Mouse (Mus musculus) forebrain, embryonic 10.5 days (tissue): ENCODE results near the gene 4930564D02Rik. TPM values are rescaled to one million over a fixed set of nuclear protein-coding genes. Genes with fewer than 3 reads are reported as not detected.

Experiments used
- DNase-seq: peaks from one replicate; pipeline ENCODE4 v3.0.0-alpha.2; 2017; ENCODE audit warnings: low spot score; ENCODE audit errors: extremely low spot score
- H3K27ac ChIP-seq: fragments of 300-500 bp; sonication (generic); 2 replicates; pipeline ENCODE4 v1.5.1; 2016; ENCODE audit warnings: mild to moderate bottlenecking
- H3K27me3 ChIP-seq: fragments of 300-500 bp; sonication (generic); 2 replicates; pipeline ENCODE4 v1.6.1; 2016; ENCODE audit warnings: mild to moderate bottlenecking; ENCODE audit not compliant: poor library complexity, severe bottlenecking
- H3K36me3 ChIP-seq: fragments of 300-500 bp; sonication (generic); replicated peaks from 2 replicates; pipeline ENCODE4 v1.6.1; 2016; ENCODE audit warnings: mild to moderate bottlenecking, moderate library complexity
- H3K4me1 ChIP-seq: fragments of 300-500 bp; sonication (generic); 2 replicates; pipeline ENCODE4 v1.6.1; 2016
- H3K4me3 ChIP-seq: fragments of 300-500 bp; sonication (generic); 2 replicates; pipeline ENCODE4 v1.5.1; 2016; ENCODE audit warnings: mild to moderate bottlenecking, moderate library complexity
- H3K9me3 ChIP-seq: fragments of 300-500 bp; sonication (generic); 2 replicates; pipeline ENCODE4 v1.6.1; 2016; ENCODE audit warnings: mild to moderate bottlenecking, moderate library complexity
- WGBS: fragments of 180-500 bp; shearing (Covaris S2); methylation state at CpG from one replicate; pipeline ENCODE4 v1.1.7; 2016; 5-methylcytosine and 5-hydroxymethylcytosine counted together
- polyA plus RNA-seq: library from polyadenylated mRNA; unstranded; fragments of >200 nt; fragmentation: Nextera tagmentation; extraction: Ambion mirVana; gene quantifications from 2 replicates; pipeline ENCODE4 v1.2.1, GENCODE M21; 2016

The 4930564D02Rik gene
- not detected in 2 replicates for polyA plus RNA-seq

GRCm38 (mm10) chr3:105066544-105066943 is at the start of gene 4930564D02Rik:
TSS of gene 4930564D02Rik (plus strand) at chr3:105066844.
- H3K27me3 ChIP-seq = no peaks in the 10 kb centered on the region
- WGBS = 88% methylated on average over 10 of the region's 10 CpGs
- H3K27ac ChIP-seq = no peak within 1 kb of the TSS
- no peak within 1 kb of the TSS for H3K4me3 ChIP-seq
- DNase-seq = no peak
- peaks cover 3% of the 10 kb centered on the region; the same call in 1 of the 2 replicates for H3K4me1 ChIP-seq
- H3K9me3 ChIP-seq = no peaks in the 10 kb centered on the region
- no peaks in the 10 kb centered on the region for H3K36me3 ChIP-seq

- H3K36me3 ChIP-seq = peaks cover 31% of the 10 kb centered on the region
- WGBS = 89% methylated on average over 8 of the region's 8 CpGs
Measured at GRCm38 (mm10) chr3:105017314-105017713, 49.3 kb upstream of the 4930564D02Rik start.

GRCm38 (mm10) chr3:105018085-105018782 is 48.4 kb upstream of the 4930564D02Rik start:
- H3K36me3 ChIP-seq = peaks cover 38% of the 10 kb centered on the region

More at GRCm38 (mm10) chr3:105017314-105017713, 49.3 kb upstream of the 4930564D02Rik start:
- Histone ChIP-seq H3K4me3 (no peak overlapping the region), H3K27ac (no peak overlapping the region), H3K4me1 (peaks cover 18% of the 10 kb centered on the region), H3K9me3 (no peaks in the 10 kb centered on the region), H3K27me3 (no peaks in the 10 kb centered on the region)
- DNase-seq = no peak

GRCm38 (mm10) chr3:105018783-105019105 is 47.9 kb upstream of the 4930564D02Rik start:
- Histone ChIP-seq H3K27ac (no peak overlapping the region), H3K4me1 (peaks cover 18% of the 10 kb centered on the region), H3K36me3 (peaks cover 38% of the 10 kb centered on the region), H3K4me3 (no peak overlapping the region), H3K9me3 (no peaks in the 10 kb centered on the region), H3K27me3 (no peaks in the 10 kb centered on the region)
- DNase-seq = no peak
- 95% methylated on average over 6 of the region's 6 CpGs for WGBS

More at GRCm38 (mm10) chr3:105018085-105018782, 48.4 kb upstream of the 4930564D02Rik start:
- DNase-seq = no peak
- H3K27me3 ChIP-seq = no peaks in the 10 kb centered on the region
- peaks cover 18% of the 10 kb centered on the region for H3K4me1 ChIP-seq
- no peaks in the 10 kb centered on the region for H3K9me3 ChIP-seq
- 87% methylated on average over 10 of the region's 10 CpGs for WGBS
- no peak overlapping the region for H3K27ac ChIP-seq
- no peak overlapping the region for H3K4me3 ChIP-seq

GRCm38 (mm10) chr3:105019826-105020692 is 46.6 kb upstream of the 4930564D02Rik start:
- 65% methylated on average over 12 of the region's 12 CpGs for WGBS
- H3K4me1 ChIP-seq = peaks cover 18% of the 10 kb centered on the region
- DNase-seq = no peak
- H3K27ac ChIP-seq = 0 out of 2 replicates have a peak overlapping the region, but pooled peaks have one; percentile 11
- peaks cover 43% of the 10 kb centered on the region for H3K36me3 ChIP-seq
- no peaks in the 10 kb centered on the region for H3K9me3 ChIP-seq
- no peak overlapping the region for H3K4me3 ChIP-seq
- no peaks in the 10 kb centered on the region for H3K27me3 ChIP-seq

- no peaks in the 10 kb centered on the region for H3K9me3 ChIP-seq
- H3K27me3 ChIP-seq = no peaks in the 10 kb centered on the region
- H3K4me3 ChIP-seq = no peak overlapping the region
- H3K36me3 ChIP-seq = peaks cover 51% of the 10 kb centered on the region
- no peak overlapping the region for H3K27ac ChIP-seq
- H3K4me1 ChIP-seq = peaks cover 6% of the 10 kb centered on the region
- no peak for DNase-seq
- 93% methylated on average over 10 of the region's 10 CpGs for WGBS
Measured at GRCm38 (mm10) chr3:105023371-105024005, 43.2 kb upstream of the 4930564D02Rik start.

GRCm38 (mm10) chr3:105036281-105036847 is 30.3 kb upstream of the 4930564D02Rik start:
- no peak for DNase-seq
- H3K4me1 ChIP-seq = no peaks in the 10 kb centered on the region; the same call in 1 of the 2 replicates
- no peaks in the 10 kb centered on the region for H3K27me3 ChIP-seq
- 91% methylated on average over 10 of the region's 10 CpGs for WGBS
- no peak overlapping the region for H3K4me3 ChIP-seq
- peaks cover 83% of the 10 kb centered on the region for H3K36me3 ChIP-seq
- H3K9me3 ChIP-seq = no peaks in the 10 kb centered on the region; the same call in 1 of the 2 replicates
- no peak overlapping the region for H3K27ac ChIP-seq

GRCm38 (mm10) chr3:105037240-105037770 is 29.3 kb upstream of the 4930564D02Rik start:
- WGBS = 92% methylated on average over 6 of the region's 6 CpGs
- H3K36me3 ChIP-seq = peaks cover 74% of the 10 kb centered on the region

GRCm38 (mm10) chr3:105040002-105040401 is 26.6 kb upstream of the 4930564D02Rik start:
- H3K4me1 ChIP-seq = peaks cover 9% of the 10 kb centered on the region
- no peaks in the 10 kb centered on the region for H3K9me3 ChIP-seq
- H3K36me3 ChIP-seq = peaks cover 48% of the 10 kb centered on the region
- H3K27me3 ChIP-seq = no peaks in the 10 kb centered on the region
- no peak overlapping the region for H3K4me3 ChIP-seq
- DNase-seq = no peak
- WGBS = 73% methylated on average over 8 of the region's 8 CpGs
- no peak overlapping the region for H3K27ac ChIP-seq

More at GRCm38 (mm10) chr3:105037240-105037770, 29.3 kb upstream of the 4930564D02Rik start:
- H3K4me1 ChIP-seq = no peaks in the 10 kb centered on the region; the same call in 1 of the 2 replicates
- H3K4me3 ChIP-seq = no peak overlapping the region
- no peaks in the 10 kb centered on the region for H3K9me3 ChIP-seq
- no peak overlapping the region for H3K27ac ChIP-seq
- H3K27me3 ChIP-seq = no peaks in the 10 kb centered on the region
- no peak for DNase-seq

- Histone ChIP-seq H3K9me3 (no peaks in the 10 kb centered on the region), H3K4me3 (no peak overlapping the region), H3K27me3 (no peaks in the 10 kb centered on the region), H3K4me1 (peaks cover 12% of the 10 kb centered on the region), H3K36me3 (peaks cover 41% of the 10 kb centered on the region), H3K27ac (no peak overlapping the region)
- 96% methylated on average over 9 of the region's 9 CpGs for WGBS
- DNase-seq = no peak
Measured at GRCm38 (mm10) chr3:105040983-105041625, 25.5 kb upstream of the 4930564D02Rik start.

GRCm38 (mm10) chr3:105043746-105044145 is 22.9 kb upstream of the 4930564D02Rik start:
- DNase-seq = no peak
- Histone ChIP-seq H3K36me3 (peaks cover 20% of the 10 kb centered on the region), H3K4me1 (peaks cover 16% of the 10 kb centered on the region), H3K4me3 (no peak overlapping the region), H3K27me3 (no peaks in the 10 kb centered on the region), H3K27ac (no peak overlapping the region), H3K9me3 (no peaks in the 10 kb centered on the region)
- 93% methylated on average over 5 of the region's 5 CpGs for WGBS

GRCm38 (mm10) chr3:105046870-105047269 is 19.8 kb upstream of the 4930564D02Rik start:
- DNase-seq = no peak
- H3K4me1 ChIP-seq = peaks cover 31% of the 10 kb centered on the region
- H3K9me3 ChIP-seq = no peaks in the 10 kb centered on the region
- H3K27me3 ChIP-seq = no peaks in the 10 kb centered on the region
- peaks cover 14% of the 10 kb centered on the region for H3K36me3 ChIP-seq
- whole genome bisulfite sequencing = 92% methylated on average over 5 of the region's 5 CpGs
- H3K27ac ChIP-seq = no peak overlapping the region
- H3K4me3 ChIP-seq = no peak overlapping the region
